Mouse (Mus musculus) myocyte (in vitro differentiated cells): ENCODE measurements around the gene Iqcf6. TPM values are rescaled to one million over a fixed set of nuclear protein-coding genes. Genes with fewer than 3 reads are reported as not detected.

Experiments
- H3K27me3 ChIP-seq: one replicate; pipeline ENCODE4 v1.6.1; 2011; ENCODE audit not compliant: control insufficient read depth, insufficient read depth, insufficient read length
- H3K36me3 ChIP-seq: one replicate; pipeline ENCODE4 v1.6.1; 2011; ENCODE audit not compliant: control insufficient read depth, insufficient read depth
- H3K4me2 ChIP-seq: one replicate; pipeline ENCODE4 v1.6.1; 2011; ENCODE audit warnings: low read depth, control low read depth
- H3K4me3 ChIP-seq: one replicate; pipeline ENCODE4 v1.5.1; 2011; ENCODE audit warnings: mild to moderate bottlenecking, control low read depth, moderate library complexity
- H3K79me2 ChIP-seq: one replicate; pipeline ENCODE4 v1.6.1; 2011; ENCODE audit not compliant: control insufficient read depth, insufficient read depth
- H3ac ChIP-seq: one replicate; pipeline ENCODE4 v1.6.1; 2011; ENCODE audit not compliant: control insufficient read depth, insufficient read length
- CEBPB ChIP-seq: IDR thresholded peaks from 2 replicates; pipeline ENCODE4 v1.6.1; 2011; ENCODE audit warnings: mild to moderate bottlenecking, moderate library complexity; ENCODE audit not compliant: poor library complexity, insufficient read depth, severe bottlenecking
- E2F4 ChIP-seq: IDR thresholded peaks from one replicate; pipeline ENCODE4 v1.6.1; 2011; ENCODE audit warnings: mild to moderate bottlenecking, control low read depth, moderate library complexity; ENCODE audit not compliant: insufficient read depth
- MAX ChIP-seq: IDR thresholded peaks from one replicate; pipeline ENCODE4 v1.6.1; 2011; ENCODE audit warnings: low read depth, mild to moderate bottlenecking, control low read depth
- MYOD1 ChIP-seq, 3 experiments: IDR thresholded peaks; one replicate each; pipeline ENCODE4 v1.6.1; 2011; ENCODE audit warnings: control low read depth in 2 of 3, low read depth in 2 of 3, mild to moderate bottlenecking in 2 of 3, moderate library complexity in 1 of 3; ENCODE audit not compliant: insufficient read length in 2 of 3, control insufficient read depth in 1 of 3
- MYOG ChIP-seq, 3 experiments: IDR thresholded peaks; one replicate each; pipeline ENCODE4 v1.6.1; 2011; ENCODE audit warnings: control low read depth in 2 of 3, low read depth in 2 of 3, mild to moderate bottlenecking in 2 of 3; ENCODE audit not compliant: insufficient read length in 2 of 3, control insufficient read depth in 1 of 3, insufficient read depth in 1 of 3
- POLR2A ChIP-seq: IDR thresholded peaks from one replicate; pipeline ENCODE4 v1.6.1; 2011; ENCODE audit warnings: low read depth, mild to moderate bottlenecking, control low read depth, moderate library complexity; ENCODE audit not compliant: insufficient read length
- POLR2AphosphoS2 ChIP-seq: IDR thresholded peaks from one replicate; pipeline ENCODE4 v1.6.1; 2011; ENCODE audit warnings: low read depth, control low read depth; ENCODE audit not compliant: insufficient read length
- REST ChIP-seq: IDR thresholded peaks from one replicate; pipeline ENCODE4 v1.6.1; 2011; ENCODE audit warnings: mild to moderate bottlenecking, control low read depth, moderate library complexity; ENCODE audit not compliant: insufficient read depth, insufficient read length
- SRF ChIP-seq: IDR thresholded peaks from one replicate; pipeline ENCODE4 v1.6.1; 2011; ENCODE audit warnings: low read depth; ENCODE audit not compliant: control insufficient read depth, insufficient read length
- TCF12 ChIP-seq: IDR thresholded peaks from one replicate; pipeline ENCODE4 v1.6.1; 2011; ENCODE audit warnings: mild to moderate bottlenecking, control low read depth; ENCODE audit not compliant: poor library complexity, insufficient read depth, severe bottlenecking
- TCF3 ChIP-seq: IDR thresholded peaks from one replicate; pipeline ENCODE4 v1.6.1; 2011; ENCODE audit warnings: low read depth, control low read depth; ENCODE audit not compliant: insufficient read length
- USF1 ChIP-seq: IDR thresholded peaks from one replicate; pipeline ENCODE4 v1.6.1; 2011; ENCODE audit warnings: low read depth, mild to moderate bottlenecking, control low read depth, moderate library complexity
- polyA plus RNA-seq: library from polyadenylated mRNA; unstranded; fragments of >200 nt; fragmentation: generic; extraction: Trizol; gene quantifications from one replicate; pipeline ENCODE4 v1.2.1, GENCODE M21; 2012; ENCODE audit warnings: missing spikeins

The Iqcf6 gene
- polyA plus RNA-seq, 1 experiment = not detected

- H3K27me3 ChIP-seq = peaks cover 42% of the 10 kb centered on the region
Observed at GRCm38 (mm10) chr9:106652720-106653119, 26.3 kb downstream of the Iqcf6 start.

GRCm38 (mm10) chr9:106655884-106656720, 29.7 kb downstream of the Iqcf6 start, which contains the start of gene Grm2:
Gene Grm2 (minus strand): TSS chr9:106656082.
- peaks cover 7% of the 10 kb centered on the region for H3K36me3 ChIP-seq
- no peak within 1 kb of the TSS for H3ac ChIP-seq
- no peak within 1 kb of the TSS for H3K4me2 ChIP-seq
- no peaks in the 10 kb centered on the region for H3K79me2 ChIP-seq
- H3K4me3 ChIP-seq = no peak within 1 kb of the TSS
- H3K27me3 ChIP-seq = peaks cover 21% of the 10 kb centered on the region
- TF ChIP-seq TCF12 = no peak
- TF ChIP-seq POLR2AphosphoS2 = no peak
- no peak for TF ChIP-seq MAX
- TF ChIP-seq TCF3 = no peak
- peak in 1 of 3 experiments; percentile 8 for TF ChIP-seq MYOG (IDR thresholded peaks at IDR 0.05; ENCODE audit: control insufficient read depth in 1 of 3, insufficient read depth in 1 of 3, insufficient read length in 2 of 3, low read depth in 2 of 3)
- TF ChIP-seq POLR2A = no peak
- TF ChIP-seq CEBPB = no peak
- TF ChIP-seq REST = peak; percentile 91

More at GRCm38 (mm10) chr9:106652720-106653119, 26.3 kb downstream of the Iqcf6 start:
- TF ChIP-seq USF1 = no peak
- TF ChIP-seq REST = no peak
- TF ChIP-seq MAX = no peak
- no peak for TF ChIP-seq MYOD1 (IDR thresholded peaks at IDR 0.05; ENCODE audit: control insufficient read depth in 1 of 3, insufficient read length in 2 of 3, low read depth in 2 of 3)
- TF ChIP-seq CEBPB = no peak
- no peak for TF ChIP-seq POLR2AphosphoS2
- no peak for TF ChIP-seq MYOG (IDR thresholded peaks at IDR 0.05; ENCODE audit: control insufficient read depth in 1 of 3, insufficient read depth in 1 of 3, insufficient read length in 2 of 3, low read depth in 2 of 3)
- no peak for TF ChIP-seq POLR2A
- TF ChIP-seq TCF3 = no peak
- no peak for TF ChIP-seq TCF12
- TF ChIP-seq E2F4 = no peak
- TF ChIP-seq SRF = no peak
- H3ac ChIP-seq = no peak overlapping the region
- H3K4me3 ChIP-seq = no peak overlapping the region
- no peaks in the 10 kb centered on the region for H3K36me3 ChIP-seq
- H3K4me2 ChIP-seq = no peak overlapping the region
- H3K79me2 ChIP-seq = no peaks in the 10 kb centered on the region

- no peak for TF ChIP-seq CEBPB
- no peak for TF ChIP-seq MYOD1 (IDR thresholded peaks at IDR 0.05; ENCODE audit: control insufficient read depth in 1 of 3, insufficient read length in 2 of 3, low read depth in 2 of 3)
- no peak for TF ChIP-seq E2F4
- TF ChIP-seq TCF12 = no peak
- TF ChIP-seq MAX = no peak
- TF ChIP-seq MYOG (IDR thresholded peaks at IDR 0.05; ENCODE audit: control insufficient read depth in 1 of 3, insufficient read depth in 1 of 3, insufficient read length in 2 of 3, low read depth in 2 of 3) = no peak
- no peak for TF ChIP-seq POLR2A
- TF ChIP-seq SRF = no peak
- no peak for TF ChIP-seq TCF3
- TF ChIP-seq REST = no peak
- no peak for TF ChIP-seq USF1
- TF ChIP-seq POLR2AphosphoS2 = no peak
- no peaks in the 10 kb centered on the region for H3K79me2 ChIP-seq
Observed at GRCm38 (mm10) chr9:106656820-106657219, 30.4 kb downstream of the Iqcf6 start.

GRCm38 (mm10) chr9:106657592-106657991, 31.2 kb downstream of the Iqcf6 start:
- H3K79me2 ChIP-seq = no peaks in the 10 kb centered on the region
- H3K36me3 ChIP-seq = peaks cover 7% of the 10 kb centered on the region
- TF ChIP-seq REST (no peak), MYOD1 (IDR thresholded peaks at IDR 0.05; ENCODE audit: control insufficient read depth in 1 of 3, insufficient read length in 2 of 3, low read depth in 2 of 3) (no peak), POLR2A (no peak), TCF3 (no peak), USF1 (no peak), SRF (no peak)
- no peak overlapping the region for H3ac ChIP-seq
- no peak overlapping the region for H3K4me2 ChIP-seq
- no peak overlapping the region for H3K4me3 ChIP-seq
- H3K27me3 ChIP-seq = peaks cover 21% of the 10 kb centered on the region

More at GRCm38 (mm10) chr9:106656820-106657219, 30.4 kb downstream of the Iqcf6 start:
- peaks cover 21% of the 10 kb centered on the region for H3K27me3 ChIP-seq
- H3K36me3 ChIP-seq = peaks cover 7% of the 10 kb centered on the region
- no peak overlapping the region for H3K4me3 ChIP-seq
- H3K4me2 ChIP-seq = no peak overlapping the region
- no peak overlapping the region for H3ac ChIP-seq

- Histone ChIP-seq H3K4me3 (no peak overlapping the region), H3K27me3 (peaks cover 13% of the 10 kb centered on the region), H3ac (no peak overlapping the region), H3K36me3 (peaks cover 7% of the 10 kb centered on the region), H3K79me2 (no peaks in the 10 kb centered on the region), H3K4me2 (no peak overlapping the region)
- TF ChIP-seq MAX = no peak
- TF ChIP-seq USF1 = no peak
- no peak for TF ChIP-seq POLR2A
- TF ChIP-seq CEBPB = no peak
- TF ChIP-seq MYOG (IDR thresholded peaks at IDR 0.05; ENCODE audit: control insufficient read depth in 1 of 3, insufficient read depth in 1 of 3, insufficient read length in 2 of 3, low read depth in 2 of 3) = no peak
- no peak for TF ChIP-seq E2F4
- no peak for TF ChIP-seq MYOD1 (IDR thresholded peaks at IDR 0.05; ENCODE audit: control insufficient read depth in 1 of 3, insufficient read length in 2 of 3, low read depth in 2 of 3)
- no peak for TF ChIP-seq SRF
- no peak for TF ChIP-seq TCF12
- TF ChIP-seq REST = no peak
- TF ChIP-seq TCF3 = no peak
- no peak for TF ChIP-seq POLR2AphosphoS2
Observed at GRCm38 (mm10) chr9:106659441-106659840, 33.1 kb downstream of the Iqcf6 start.
